Mouse (Mus musculus): ENCODE results near the gene Gpr107.

Gene Gpr107

DNA sequence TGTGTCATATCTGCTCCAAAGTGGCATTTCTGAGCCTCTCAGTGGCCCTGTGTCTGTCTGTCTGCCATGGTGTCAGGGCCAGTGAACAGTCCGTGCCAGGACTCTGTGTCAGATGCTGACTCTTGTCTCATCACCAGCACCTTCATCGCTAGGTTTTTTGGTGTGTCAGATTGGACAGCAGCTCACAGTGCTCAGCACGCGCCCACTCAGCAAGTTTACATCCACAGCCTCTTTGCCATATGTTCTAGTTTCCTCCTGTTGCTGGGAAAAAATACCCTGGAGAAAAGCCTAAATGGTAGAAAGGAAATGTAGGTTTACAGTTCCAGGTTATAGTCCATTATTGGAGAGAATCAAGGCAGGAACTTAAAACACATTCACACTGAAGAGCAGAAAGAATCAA is 46.5 kb downstream of the Gpr107 start:
- DNase-seq (ENCODE audit: low read depth, low spot score), result no peak

DNA sequence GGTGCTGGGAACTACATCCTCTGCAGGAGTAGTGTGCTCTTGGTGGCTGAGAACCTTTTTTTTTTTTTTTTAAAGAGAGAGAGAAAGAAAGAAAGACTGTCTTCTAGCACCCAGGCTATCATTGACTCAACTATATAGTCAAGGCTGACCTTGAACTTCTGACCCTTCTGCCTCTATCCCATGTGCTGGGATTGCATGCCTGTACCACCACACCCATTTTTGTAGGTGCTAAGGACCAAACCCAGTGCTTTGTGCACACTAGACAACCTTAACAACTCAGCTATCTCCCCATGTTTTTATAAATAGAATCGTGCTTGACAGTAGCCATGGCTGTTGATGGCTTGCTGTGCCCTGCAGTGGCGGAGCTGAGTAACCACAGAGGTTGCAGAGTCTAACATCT is 47.9 kb downstream of the Gpr107 start:
- DNase-seq (ENCODE audit: low read depth, low spot score), result no peak

DNA sequence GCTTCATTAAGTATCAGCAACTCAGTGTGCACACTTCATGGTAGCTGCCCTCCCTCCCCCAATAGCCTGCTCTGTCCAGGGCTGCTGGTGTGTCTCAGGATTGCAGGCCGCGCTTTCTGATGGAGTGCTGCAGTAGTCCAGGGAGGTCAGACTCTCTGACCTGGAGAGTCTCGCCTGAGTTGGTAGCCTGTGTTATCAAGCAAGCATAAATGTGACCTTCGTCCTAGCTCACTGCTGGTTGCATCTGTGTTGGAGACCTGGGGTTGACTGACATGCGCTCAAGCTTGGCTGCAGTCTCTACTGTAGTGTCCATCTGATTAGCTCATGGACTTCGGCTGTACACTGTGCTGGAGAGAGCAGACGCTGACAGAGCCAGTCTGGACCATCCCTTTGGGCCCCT is 49.7 kb downstream of the Gpr107 start:
- no peak for DNase-seq (ENCODE audit: low read depth, low spot score)

DNA sequence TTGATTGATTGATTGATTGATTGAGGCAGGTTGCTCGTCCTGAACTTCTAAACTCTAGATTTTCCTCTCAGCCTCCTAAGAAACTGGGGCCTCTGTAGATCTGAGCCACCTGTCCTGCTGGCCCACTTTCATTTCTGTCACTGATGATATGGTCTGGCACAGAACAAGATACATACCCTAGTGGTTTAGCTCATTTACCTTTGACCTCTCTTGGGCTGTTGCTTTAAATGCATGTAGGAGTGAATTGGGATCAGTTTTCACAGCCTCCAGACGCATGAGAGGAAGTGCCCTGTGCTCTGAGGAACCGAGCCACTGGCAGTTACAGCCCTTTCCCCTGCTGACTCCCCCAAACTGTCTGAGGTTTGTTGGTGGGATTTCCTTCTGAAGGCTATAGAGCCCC is 50.2 kb downstream of the Gpr107 start:
- no peak for DNase-seq (ENCODE audit: low read depth, low spot score)

DNA sequence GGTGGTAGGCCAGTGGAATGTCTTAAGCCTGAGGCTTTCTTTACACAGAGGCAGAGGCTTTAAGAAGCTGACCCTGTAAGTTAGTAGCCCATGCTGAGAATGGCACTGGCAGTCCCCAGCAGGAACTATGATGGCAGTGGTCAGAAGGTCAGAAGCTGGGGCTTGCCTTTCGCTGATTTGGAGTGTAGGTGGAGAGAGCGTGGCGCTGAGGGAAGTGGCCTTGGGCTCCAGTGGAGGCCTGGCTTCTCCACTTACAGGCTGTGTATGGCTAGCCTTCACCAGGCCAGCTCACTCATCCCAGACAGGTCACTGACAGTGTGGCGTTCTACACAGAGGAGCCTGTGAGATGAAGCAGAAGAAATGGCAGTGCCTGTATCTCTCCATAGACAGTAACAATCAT is 50.8 kb downstream of the Gpr107 start:
- no peak for DNase-seq (ENCODE audit: low read depth, low spot score)

DNA sequence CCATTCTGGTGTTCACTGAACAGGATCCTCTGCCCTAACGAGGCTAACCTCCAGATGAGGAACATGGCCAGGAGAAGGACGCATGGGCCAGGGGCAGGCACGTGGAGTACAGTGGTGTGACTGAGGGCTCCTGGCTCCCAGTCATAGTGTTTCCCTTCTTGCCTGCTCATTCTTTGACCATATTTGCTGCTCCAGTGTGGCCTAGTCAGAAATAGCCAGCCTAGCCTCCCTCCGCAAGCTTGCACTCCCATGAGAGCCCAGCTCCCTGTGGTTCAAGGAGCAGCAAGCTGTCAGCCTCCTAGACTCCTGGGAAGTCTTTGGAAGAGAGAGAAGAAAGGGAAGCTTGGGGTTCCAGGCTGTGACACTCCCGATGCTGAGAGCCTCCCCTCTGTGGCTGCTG is 52.6 kb downstream of the Gpr107 start:
- no peak for DNase-seq (ENCODE audit: low read depth, low spot score)

DNA sequence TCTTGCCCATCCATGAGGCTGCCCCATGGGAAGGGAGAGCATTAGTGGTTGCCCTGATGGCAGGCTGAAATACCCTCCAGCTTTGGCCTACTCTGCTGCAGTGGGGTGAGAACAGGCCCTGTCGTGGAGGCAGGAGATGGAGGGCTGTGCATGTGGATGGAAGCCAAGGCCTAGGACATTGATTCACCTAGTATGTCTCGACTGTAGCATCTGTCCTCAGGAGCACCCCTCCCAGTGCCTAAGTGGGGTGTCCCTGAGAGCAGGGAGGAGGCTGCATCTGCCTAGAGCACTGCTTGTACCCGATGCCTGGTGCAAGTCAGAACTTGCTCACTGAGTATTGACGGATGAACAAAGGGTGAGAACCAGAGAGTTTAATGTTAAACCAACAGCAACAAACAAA is 54.1 kb downstream of the Gpr107 start:
- no peak for DNase-seq (ENCODE audit: low read depth, low spot score)

DNA sequence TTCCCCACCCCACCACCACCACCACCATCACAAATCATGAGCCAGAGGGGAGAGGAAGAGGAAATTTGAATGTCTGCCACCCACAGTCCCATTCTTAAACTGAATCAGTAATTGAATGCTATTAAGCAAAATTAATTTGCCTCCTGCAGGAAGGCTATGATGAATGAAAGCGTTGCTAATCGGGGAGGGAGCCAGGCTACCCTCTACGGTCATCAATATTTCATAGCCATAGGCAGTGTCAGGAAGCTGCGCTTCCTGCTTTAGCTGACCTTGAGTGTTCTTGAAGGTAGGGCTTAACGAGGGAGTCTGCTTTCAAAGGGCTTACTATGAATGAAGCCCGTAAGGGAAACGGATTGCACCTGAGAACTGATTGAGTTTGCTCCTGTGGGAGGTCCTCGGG is 54.8 kb downstream of the Gpr107 start:
- DNase-seq (ENCODE audit: low read depth, low spot score), result no peak

DNA sequence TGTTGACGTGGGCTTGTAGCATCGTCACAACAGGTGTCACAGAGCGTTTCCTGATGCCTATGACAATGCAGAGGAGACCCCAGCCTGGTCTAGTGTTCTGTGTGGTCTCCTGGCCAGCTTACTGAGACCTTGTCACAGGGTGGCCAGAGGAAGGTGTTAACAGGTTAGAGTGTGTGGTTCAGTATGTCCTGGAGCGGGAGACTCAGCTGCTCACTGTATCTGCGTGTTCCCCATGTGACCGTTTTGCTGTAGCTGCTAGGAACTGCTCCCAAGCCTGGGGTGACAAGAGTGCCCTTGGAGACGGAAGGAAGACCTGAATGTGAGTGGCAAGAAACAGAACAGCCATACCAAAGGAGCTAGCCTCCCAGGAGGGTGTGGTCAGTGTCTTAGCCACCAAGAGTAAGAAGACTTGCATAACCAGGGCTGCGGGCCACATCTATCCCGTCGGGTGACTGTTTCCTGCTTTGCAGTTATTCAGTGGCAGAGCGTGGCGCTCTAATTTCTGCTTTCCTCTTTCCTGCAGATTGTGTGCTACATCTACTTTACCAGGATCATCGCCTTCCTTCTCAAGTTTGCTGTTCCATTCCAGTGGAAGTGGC is 56.5 kb downstream of the Gpr107 start:
- no peak for DNase-seq (ENCODE audit: low read depth, low spot score)

DNA sequence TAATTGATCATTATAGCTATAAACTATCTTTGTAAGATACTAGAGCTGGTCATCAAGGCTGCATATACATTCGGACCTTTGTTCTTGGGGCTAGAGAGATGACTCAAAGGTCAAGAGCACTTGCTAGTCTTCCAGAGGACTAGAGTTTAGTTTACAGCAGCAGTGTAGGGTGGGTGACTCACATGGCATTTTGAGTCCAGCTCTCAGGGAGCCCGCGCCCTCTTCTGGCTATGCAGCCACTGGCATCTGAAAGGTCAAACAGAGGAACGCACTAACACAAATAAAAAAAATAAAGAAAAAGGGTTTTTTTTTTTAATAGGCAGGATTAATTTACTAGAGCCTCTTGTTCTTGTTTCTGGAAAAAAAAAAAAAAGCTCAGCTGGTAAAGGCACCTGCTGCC is 57.4 kb downstream of the Gpr107 start:
- DNase-seq (ENCODE audit: low read depth, low spot score), result no peak

DNA sequence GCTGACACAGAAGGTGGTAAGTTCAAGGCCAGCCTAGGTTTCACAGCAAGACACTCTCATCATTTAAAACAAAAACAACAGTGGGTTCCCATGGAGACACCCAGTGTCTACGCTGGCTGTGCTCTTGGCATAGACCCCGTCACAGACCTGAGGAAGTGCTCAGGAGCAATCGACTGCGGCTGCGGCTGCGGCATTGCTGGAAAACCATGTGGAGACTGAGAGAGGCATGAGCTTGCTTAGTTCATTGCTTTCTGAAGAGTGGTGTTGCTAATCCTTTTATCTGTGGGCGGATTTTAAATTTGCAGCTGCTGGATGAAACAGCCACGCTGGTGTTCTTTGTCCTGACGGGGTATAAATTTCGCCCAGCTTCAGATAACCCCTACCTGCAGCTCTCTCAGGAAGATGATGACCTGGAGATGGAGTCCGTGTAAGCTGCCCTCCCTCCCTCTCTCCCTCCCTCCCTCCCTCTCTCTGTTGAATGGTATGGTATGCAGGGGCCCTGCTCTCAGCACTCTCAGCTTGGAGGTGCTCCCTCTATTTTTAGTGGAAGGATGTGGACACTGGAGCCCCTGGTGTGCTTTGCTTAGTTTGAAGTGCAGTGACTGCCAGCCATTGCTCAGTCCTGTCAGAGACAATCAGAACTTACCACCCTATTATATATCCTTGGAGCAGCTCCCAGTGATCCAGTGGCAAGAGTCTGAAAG is 58.2 kb downstream of the Gpr107 start:
- no peak for DNase-seq (ENCODE audit: low read depth, low spot score)

DNA sequence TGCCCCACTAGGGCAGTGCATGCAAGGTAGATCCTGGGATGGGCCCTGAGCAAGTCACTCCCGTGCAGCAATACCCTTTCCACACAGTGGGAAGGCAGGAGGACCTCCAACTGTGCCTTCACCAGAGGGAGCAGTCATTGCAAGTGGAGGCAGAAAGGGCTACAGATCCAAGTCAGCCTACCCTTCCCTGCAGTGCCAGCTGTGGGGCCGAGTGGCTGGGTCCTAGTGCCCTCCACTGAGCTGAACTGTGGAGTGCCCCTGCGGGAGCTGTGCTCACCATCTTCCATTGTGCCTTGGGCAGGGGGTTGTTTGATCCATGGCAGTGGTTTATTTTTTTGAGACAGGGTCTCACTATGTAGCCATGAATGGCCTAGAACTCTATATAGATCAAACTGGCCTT is 59.1 kb downstream of the Gpr107 start:
- DNase-seq (ENCODE audit: low read depth, low spot score), result no peak

DNA sequence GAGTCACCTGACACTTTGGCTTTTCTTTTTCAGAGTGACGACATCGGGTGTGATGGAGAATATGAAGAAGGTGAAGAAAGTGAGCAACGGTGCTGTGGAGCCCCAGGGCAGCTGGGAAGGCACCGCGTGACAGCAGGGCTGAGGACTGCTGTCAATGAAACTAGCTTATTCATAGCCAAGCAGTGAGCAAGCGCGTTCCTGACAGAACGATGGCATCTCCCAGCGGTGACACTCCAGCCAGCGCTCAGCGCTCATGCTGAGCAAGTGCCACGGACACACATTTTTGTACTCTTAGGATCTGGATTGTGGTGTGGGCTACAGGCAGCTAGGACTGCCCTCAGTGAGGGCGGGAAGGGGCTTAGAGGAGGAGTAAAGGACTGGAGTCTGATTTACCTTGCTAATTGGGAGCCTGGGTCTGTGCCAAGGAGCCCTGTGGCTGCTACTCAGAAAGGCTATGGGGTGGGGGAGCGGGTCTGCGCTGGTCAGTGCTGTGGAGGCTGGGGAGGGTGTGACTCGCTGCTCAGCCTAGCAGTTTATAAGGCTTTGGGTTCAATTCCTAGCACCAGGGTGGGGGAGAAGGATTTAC is 62.2 kb downstream of the Gpr107 start:
- no peak for DNase-seq (ENCODE audit: low read depth, low spot score)

DNA sequence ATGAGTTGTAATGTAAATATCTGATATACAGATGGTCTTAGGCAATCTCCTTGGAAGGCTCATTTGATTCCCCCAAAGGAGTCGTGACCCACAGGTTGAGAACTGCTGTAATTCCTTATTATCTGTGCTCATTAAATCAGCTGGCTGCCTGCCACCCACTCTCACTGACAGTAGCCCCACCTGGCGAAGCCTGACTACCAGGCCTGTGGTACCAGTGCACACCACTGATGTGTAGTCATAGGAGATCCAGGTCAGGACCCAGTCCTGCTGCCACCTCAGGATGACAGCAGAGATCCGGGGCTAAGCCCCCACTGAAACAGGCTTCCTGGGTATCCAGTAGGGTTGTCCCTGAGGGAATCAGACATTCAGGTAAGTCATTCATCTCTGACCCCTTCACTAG is 66.5 kb downstream of the Gpr107 start:
- DNase-seq (ENCODE audit: low read depth, low spot score), result no peak

DNA sequence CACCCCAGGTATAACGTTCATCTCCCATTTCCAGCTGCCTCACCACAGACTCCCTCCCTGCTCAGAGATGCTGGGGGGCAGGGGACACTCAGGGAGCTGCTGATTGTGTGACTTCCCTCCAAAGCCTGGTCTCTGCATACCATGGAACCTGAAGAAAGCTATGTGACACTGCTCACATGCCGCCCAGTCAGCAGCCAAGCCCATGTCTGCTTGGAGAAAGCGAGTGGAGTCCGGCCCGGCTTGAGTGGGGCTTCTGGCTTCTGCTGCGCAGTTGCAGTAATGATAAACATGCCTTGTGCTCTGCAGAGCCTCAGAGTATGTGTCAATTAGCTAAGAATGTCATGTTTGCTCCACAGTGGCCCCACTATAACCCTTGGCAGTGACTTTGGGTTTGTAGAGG is 67.4 kb downstream of the Gpr107 start:
- DNase-seq (ENCODE audit: low read depth, low spot score), result no peak

DNA sequence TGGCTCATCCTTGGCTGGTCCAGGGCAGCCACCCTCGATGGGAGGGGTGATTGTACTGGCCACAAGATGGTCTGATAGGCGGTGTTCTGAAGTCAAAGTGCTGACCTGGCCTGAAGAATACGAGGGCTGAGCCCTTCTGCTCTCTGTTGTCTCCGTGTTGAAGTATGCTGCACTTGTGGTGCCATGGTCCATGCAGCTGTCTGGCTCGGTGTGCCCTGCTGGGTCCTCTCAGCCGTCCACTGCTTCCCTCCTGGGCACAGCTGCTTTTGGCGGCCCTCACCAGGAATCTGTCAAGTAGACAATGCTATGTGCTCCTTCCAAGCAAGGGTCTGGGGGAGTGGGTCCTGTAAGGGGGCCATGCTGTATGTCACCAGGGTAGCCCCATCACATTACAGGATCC is 68.7 kb downstream of the Gpr107 start:
- no peak for DNase-seq (ENCODE audit: low read depth, low spot score)

DNA sequence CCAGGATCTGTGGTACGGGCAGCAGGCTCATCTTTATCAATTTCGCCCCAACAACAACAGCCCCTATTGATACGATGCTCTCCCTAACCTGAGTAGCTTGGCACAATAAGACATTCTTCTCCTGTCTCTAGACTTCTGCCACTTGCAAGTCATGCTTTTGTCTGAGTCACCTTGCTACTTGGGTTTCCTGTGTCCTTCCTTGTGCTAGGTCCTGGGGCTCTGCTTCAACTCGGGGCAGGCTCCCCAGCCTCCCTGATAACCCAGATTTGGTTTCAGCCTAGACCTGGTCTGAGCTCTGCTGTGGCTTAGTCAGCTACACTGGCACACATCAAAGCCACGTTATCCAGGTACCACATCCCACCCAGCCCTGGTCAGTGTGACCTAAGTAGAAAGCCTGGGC is 69.5 kb downstream of the Gpr107 start:
- no peak for DNase-seq (ENCODE audit: low read depth, low spot score)

DNA sequence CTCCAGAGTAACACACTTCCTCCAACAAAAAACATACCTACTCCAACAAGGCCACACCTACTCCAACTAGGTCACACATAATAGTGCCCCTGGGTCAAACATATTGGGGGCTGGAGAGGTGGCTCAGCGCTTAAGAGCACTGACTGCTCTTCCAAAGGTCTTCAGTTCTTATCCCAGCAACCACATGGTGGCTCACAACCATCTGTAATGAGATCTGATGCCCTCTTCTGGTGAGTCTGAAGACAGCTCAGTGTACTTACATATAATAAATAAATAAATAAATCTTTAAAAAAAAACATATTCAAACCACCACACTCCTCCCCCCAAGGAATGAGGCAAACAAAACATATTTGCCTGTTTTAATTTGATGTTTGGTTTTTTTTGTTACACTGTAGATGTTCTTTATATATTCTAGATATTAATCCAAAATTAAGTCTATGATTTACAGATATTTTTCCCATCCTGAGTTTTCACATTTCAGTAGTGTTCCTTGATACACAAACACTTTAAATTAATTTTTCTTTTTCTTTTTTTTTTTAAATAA is 76.7 kb downstream of the Gpr107 start:
- peak; percentile 9 for DNase-seq (ENCODE audit: low read depth, low spot score)

DNA sequence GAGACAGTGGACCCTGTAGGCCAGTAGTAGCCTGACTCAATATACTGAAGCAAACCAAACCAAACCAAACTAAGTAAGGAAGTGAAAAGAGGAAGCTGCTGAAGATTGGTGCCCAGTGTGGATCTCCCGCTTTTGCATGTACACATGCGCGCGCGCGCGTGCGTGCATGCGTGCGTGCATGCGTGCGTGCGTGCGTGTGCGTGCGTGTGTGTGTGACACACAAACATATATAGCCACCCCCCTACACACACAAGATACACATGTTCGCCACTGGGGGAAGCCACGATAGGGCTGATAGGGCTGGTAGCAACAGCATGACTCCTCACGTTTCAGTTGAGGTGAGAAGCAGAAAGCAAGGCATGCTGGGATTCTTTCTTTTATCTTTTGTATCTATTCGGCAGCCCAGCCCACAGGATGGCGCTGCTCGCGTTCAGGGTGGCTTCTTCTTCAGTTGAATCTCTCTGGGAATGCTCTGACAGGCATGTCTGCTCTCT is 87.1 kb downstream of the Gpr107 start:
- peak; percentile 70 for DNase-seq (ENCODE audit: low read depth, low spot score)

DNA sequence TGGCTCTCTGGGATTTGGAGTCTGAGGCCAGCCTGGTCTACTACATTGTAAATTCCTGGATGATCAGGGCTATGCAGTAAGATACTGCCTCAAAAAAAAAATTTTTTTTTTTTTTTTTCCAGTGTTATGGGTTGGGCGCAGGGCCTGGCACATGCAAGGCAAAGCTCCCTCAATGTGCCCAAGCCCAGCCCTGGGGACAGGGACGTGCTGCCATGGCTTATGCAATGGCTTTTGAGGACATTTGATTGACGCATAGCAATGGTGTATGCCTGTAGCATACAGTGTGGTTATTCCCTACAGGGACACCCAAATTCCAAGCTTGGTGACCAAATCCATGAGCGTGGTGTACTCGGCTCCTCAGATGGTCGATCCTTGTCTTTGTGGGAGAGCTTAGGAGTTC is 87.7 kb downstream of the Gpr107 start:
- DNase-seq (ENCODE audit: low read depth, low spot score), result no peak

DNA sequence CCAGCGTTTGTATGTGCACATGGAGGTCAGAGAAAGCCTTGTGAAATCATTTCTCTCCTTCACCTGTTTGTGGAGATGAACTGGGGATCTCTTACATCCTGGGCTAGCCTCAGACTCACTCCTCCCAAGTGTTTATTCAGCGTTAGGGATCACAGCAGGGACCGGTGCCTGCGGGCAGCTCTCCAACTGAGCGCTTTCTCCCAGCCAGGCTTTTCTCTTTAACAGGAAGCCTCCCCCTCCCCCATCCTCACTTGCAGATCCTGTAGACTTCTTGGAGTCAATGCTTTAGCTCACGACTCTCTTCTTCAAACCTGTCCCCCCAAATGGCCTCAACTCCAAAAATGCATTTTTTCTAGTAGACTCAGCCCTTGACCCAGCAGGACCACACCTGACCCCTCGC is 89.5 kb downstream of the Gpr107 start:
- DNase-seq (ENCODE audit: low read depth, low spot score), result no peak

DNA sequence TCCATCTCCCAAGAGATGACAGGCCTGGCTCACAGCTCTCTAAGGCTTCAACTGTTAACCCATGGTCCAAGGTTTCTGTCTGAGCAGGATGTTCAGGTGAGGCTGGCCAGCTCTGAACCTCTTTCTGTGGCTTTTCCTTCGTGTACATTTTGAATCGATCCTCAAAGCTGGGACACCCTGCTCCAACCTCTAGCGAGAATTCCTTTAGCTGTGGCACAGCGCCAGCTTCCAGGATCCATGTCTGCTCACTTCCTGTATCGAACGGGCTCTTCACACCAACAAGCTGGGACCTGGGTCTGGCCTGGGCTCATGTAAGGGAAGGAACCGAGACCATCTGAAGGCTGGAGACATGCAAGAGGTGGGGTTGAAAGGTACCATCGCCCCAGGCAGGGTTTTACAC is 92.1 kb downstream of the Gpr107 start:
- DNase-seq (ENCODE audit: low read depth, low spot score), result no peak

DNA sequence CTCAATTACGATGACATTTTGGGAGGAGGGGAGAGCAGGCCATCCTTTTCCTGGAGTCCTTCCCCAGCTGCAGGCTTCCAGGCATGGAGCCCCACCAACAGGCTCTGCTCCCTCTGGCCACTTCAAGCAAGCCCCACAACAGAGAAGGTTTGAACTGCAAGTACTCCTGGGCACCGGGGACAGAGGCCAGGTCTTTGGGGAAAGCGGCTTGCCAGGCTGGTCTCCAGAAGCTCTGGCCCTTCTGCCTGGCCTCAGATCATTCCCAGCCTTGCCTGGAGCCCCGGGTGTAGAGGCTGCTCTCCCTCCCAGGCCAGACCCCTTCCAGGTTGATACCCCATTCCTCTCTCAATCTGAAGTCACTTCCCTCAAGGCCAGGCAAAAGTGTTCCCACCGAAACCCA is 92.9 kb downstream of the Gpr107 start:
- no peak for DNase-seq (ENCODE audit: low read depth, low spot score)

Data from CD4-positive, CD25-positive, alpha-beta regulatory T cell, adult 2 months (primary cell).